Mouse (Mus musculus) neural tube, embryonic 15.5 days (tissue): ENCODE measurements around the gene Frmd8. TPM values are rescaled to one million over a fixed set of nuclear protein-coding genes. Genes with fewer than 3 reads are reported as not detected.

ENCODE experiments used
- ATAC-seq: fragments of 200-750 bp; cut with Nextera tagmentation; 2 replicates; pipeline ENCODE4 v1.8.0; 2017; ENCODE audit warnings: mild to moderate bottlenecking, moderate TSS enrichment, moderate library complexity; ENCODE audit not compliant: low FRiP score
- H3K27ac ChIP-seq: fragments of 300-500 bp; sonication (generic); replicated peaks from 2 replicates; pipeline ENCODE4 v1.5.1; 2015; ENCODE audit warnings: mild to moderate bottlenecking, inconsistent platforms
- H3K27me3 ChIP-seq: fragments of 300-500 bp; sonication (generic); replicated peaks from 2 replicates; pipeline ENCODE4 v1.6.1; 2015; ENCODE audit warnings: inconsistent platforms
- H3K36me3 ChIP-seq: fragments of 300-500 bp; sonication (generic); 2 replicates; pipeline ENCODE4 v1.6.1; 2015; ENCODE audit warnings: inconsistent platforms
- H3K4me1 ChIP-seq: fragments of 300-500 bp; sonication (generic); 2 replicates; pipeline ENCODE4 v1.6.1; 2015; ENCODE audit warnings: inconsistent platforms
- H3K4me2 ChIP-seq: fragments of 300-500 bp; sonication (generic); 2 replicates; pipeline ENCODE4 v1.6.1; 2015; ENCODE audit warnings: inconsistent platforms, mild to moderate bottlenecking, moderate library complexity
- H3K4me3 ChIP-seq: fragments of 300-500 bp; sonication (generic); replicated peaks from 2 replicates; pipeline ENCODE4 v1.5.1; 2015; ENCODE audit warnings: mild to moderate bottlenecking, inconsistent platforms
- H3K9ac ChIP-seq: fragments of 300-500 bp; sonication (generic); replicated peaks from 2 replicates; pipeline ENCODE4 v1.6.1; 2015; ENCODE audit warnings: mild to moderate bottlenecking, inconsistent platforms
- H3K9me3 ChIP-seq: fragments of 300-500 bp; sonication (generic); replicated peaks from 2 replicates; pipeline ENCODE4 v1.6.1; 2016; ENCODE audit warnings: inconsistent platforms
- WGBS: fragments of 180-500 bp; shearing (Covaris S2); methylation state at CpG from one replicate; pipeline ENCODE4 v1.1.7; 2015; ENCODE audit warnings: mixed read lengths; 5-methylcytosine and 5-hydroxymethylcytosine counted together
- polyA plus RNA-seq: library from polyadenylated mRNA; unstranded; fragments of >200 nt; fragmentation: Nextera tagmentation; extraction: Ambion mirVana; gene quantifications from 2 replicates; pipeline ENCODE4 v1.2.1, GENCODE M21; 2015

Gene Frmd8
- polyA plus RNA-seq, 1 experiment from 2014 or later = 13.8 TPM

GRCm38 (mm10) chr19:5910221-5910620 is 35.1 kb upstream of the Frmd8 start:
- H3K4me2 ChIP-seq = peak overlapping the region; percentile 74
- no peak for ATAC-seq
- 58% methylated on average over 6 of the region's 6 CpGs for WGBS
- H3K4me1 ChIP-seq = peaks cover 36% of the 10 kb centered on the region
- H3K9me3 ChIP-seq = no peaks in the 10 kb centered on the region
- H3K27ac ChIP-seq = peak overlapping the region; percentile 60; the same call in 1 of the 2 replicates
- H3K36me3 ChIP-seq = peaks cover 19% of the 10 kb centered on the region
- H3K27me3 ChIP-seq = no peaks in the 10 kb centered on the region
- H3K9ac ChIP-seq = peak overlapping the region; percentile 11
- H3K4me3 ChIP-seq = peak overlapping the region; percentile 22

- no peak for ATAC-seq
- H3K27ac ChIP-seq = no peak overlapping the region
- no peak overlapping the region for H3K4me3 ChIP-seq
- H3K4me1 ChIP-seq = peaks cover 24% of the 10 kb centered on the region
- no peak overlapping the region for H3K4me2 ChIP-seq
- H3K9ac ChIP-seq = no peak overlapping the region
- WGBS = 89% methylated on average over 3 of the region's 3 CpGs
- no peaks in the 10 kb centered on the region for H3K9me3 ChIP-seq
- peaks cover 49% of the 10 kb centered on the region for H3K36me3 ChIP-seq
- H3K27me3 ChIP-seq = no peaks in the 10 kb centered on the region
These were observed 32.2 kb upstream of the Frmd8 start for GRCm38 (mm10) chr19:5907275-5907674.

- peak within 1 kb of the TSS; percentile 83 for H3K9ac ChIP-seq
- H3K27me3 ChIP-seq = no peaks in the 10 kb centered on the region
- WGBS = 5% methylated on average over 36 of the region's 36 CpGs
- H3K36me3 ChIP-seq = peaks cover 31% of the 10 kb centered on the region
- H3K9me3 ChIP-seq = no peaks in the 10 kb centered on the region
- H3K27ac ChIP-seq = peak within 1 kb of the TSS; percentile 86
- peak within 1 kb of the TSS; percentile 61 for H3K4me3 ChIP-seq
- peaks cover 30% of the 10 kb centered on the region for H3K4me1 ChIP-seq
- ATAC-seq = peak; percentile 98
- peak within 1 kb of the TSS; percentile 73 for H3K4me2 ChIP-seq
These were observed 19.1 kb upstream of the Frmd8 start, which contains the start of gene Tigd3 for GRCm38 (mm10) chr19:5894002-5894678. Gene Tigd3, minus strand, starts transcription at chr19:5894149.

GRCm38 (mm10) chr19:5893282-5894001 is 18.4 kb upstream of the Frmd8 start:
- H3K36me3 ChIP-seq = peaks cover 27% of the 10 kb centered on the region
- no peaks in the 10 kb centered on the region for H3K27me3 ChIP-seq
- H3K9me3 ChIP-seq = no peaks in the 10 kb centered on the region
- H3K4me1 ChIP-seq = peaks cover 30% of the 10 kb centered on the region
- peak overlapping the region; percentile 86 for H3K27ac ChIP-seq
- 5% methylated on average over 28 of the region's 31 CpGs for WGBS
- peak overlapping the region; percentile 73 for H3K4me2 ChIP-seq
- ATAC-seq = peak; percentile 62
- peak overlapping the region; percentile 61 for H3K4me3 ChIP-seq
- peak overlapping the region; percentile 83 for H3K9ac ChIP-seq

GRCm38 (mm10) chr19:5892735-5893134 is 17.7 kb upstream of the Frmd8 start:
- peak overlapping the region; percentile 83 for H3K9ac ChIP-seq
- 91% methylated on average over 13 of the region's 13 CpGs for WGBS
- H3K4me3 ChIP-seq = peak overlapping the region; percentile 61
- peaks cover 22% of the 10 kb centered on the region for H3K36me3 ChIP-seq
- peaks cover 30% of the 10 kb centered on the region for H3K4me1 ChIP-seq
- no peak for ATAC-seq
- H3K4me2 ChIP-seq = peak overlapping the region; percentile 73
- H3K27ac ChIP-seq = peak overlapping the region; percentile 86
- H3K9me3 ChIP-seq = no peaks in the 10 kb centered on the region
- H3K27me3 ChIP-seq = no peaks in the 10 kb centered on the region

- WGBS = 92% methylated on average over 7 of the region's 7 CpGs
- H3K36me3 ChIP-seq = peaks cover 18% of the 10 kb centered on the region
- no peaks in the 10 kb centered on the region for H3K27me3 ChIP-seq
- no peaks in the 10 kb centered on the region for H3K9me3 ChIP-seq
- H3K27ac ChIP-seq = no peak overlapping the region
- H3K9ac ChIP-seq = no peak overlapping the region
- peak overlapping the region; percentile 73 for H3K4me2 ChIP-seq
- no peak overlapping the region; the same call in 1 of the 2 replicates for H3K4me3 ChIP-seq
- H3K4me1 ChIP-seq = peaks cover 30% of the 10 kb centered on the region
- no peak for ATAC-seq
These were observed 17.2 kb upstream of the Frmd8 start for GRCm38 (mm10) chr19:5892262-5892661.

- Histone ChIP-seq H3K36me3 (peaks cover 14% of the 10 kb centered on the region), H3K4me2 (0 out of 2 replicates have a peak overlapping the region, but pooled peaks have one; percentile 73), H3K4me1 (peaks cover 30% of the 10 kb centered on the region), H3K27me3 (no peaks in the 10 kb centered on the region), H3K9me3 (no peaks in the 10 kb centered on the region), H3K4me3 (no peak overlapping the region), H3K27ac (no peak overlapping the region), H3K9ac (no peak overlapping the region)
- WGBS = 95% methylated on average over 12 of the region's 12 CpGs
- ATAC-seq = no peak
These were observed 16.6 kb upstream of the Frmd8 start for GRCm38 (mm10) chr19:5891521-5892258.

- Histone ChIP-seq H3K4me2 (no peak overlapping the region), H3K36me3 (0 out of 2 replicates have a peak, but pooled peaks cover 6% of the 10 kb centered on the region), H3K4me3 (no peak overlapping the region), H3K9ac (no peak overlapping the region), H3K27me3 (no peaks in the 10 kb centered on the region), H3K27ac (no peak overlapping the region), H3K4me1 (peaks cover 24% of the 10 kb centered on the region), H3K9me3 (no peaks in the 10 kb centered on the region)
- no peak for ATAC-seq
- 64% methylated on average over 4 of the region's 4 CpGs for WGBS
These were observed 14.1 kb upstream of the Frmd8 start for GRCm38 (mm10) chr19:5889211-5889610.

GRCm38 (mm10) chr19:5887234-5887815 is 12.3 kb upstream of the Frmd8 start:
- no peak for ATAC-seq
- Histone ChIP-seq H3K4me2 (no peak overlapping the region), H3K4me3 (no peak overlapping the region), H3K4me1 (peaks cover 10% of the 10 kb centered on the region), H3K9ac (no peak overlapping the region), H3K36me3 (0 out of 2 replicates have a peak, but pooled peaks cover 6% of the 10 kb centered on the region), H3K9me3 (no peaks in the 10 kb centered on the region), H3K27me3 (no peaks in the 10 kb centered on the region), H3K27ac (no peak overlapping the region)
- WGBS = 86% methylated on average over 3 of the region's 3 CpGs

GRCm38 (mm10) chr19:5885838-5886237 is 10.8 kb upstream of the Frmd8 start:
- Histone ChIP-seq H3K36me3 (no peaks in the 10 kb centered on the region), H3K9ac (no peak overlapping the region), H3K27me3 (no peaks in the 10 kb centered on the region), H3K4me2 (no peak overlapping the region), H3K27ac (no peak overlapping the region), H3K4me3 (no peak overlapping the region), H3K9me3 (no peaks in the 10 kb centered on the region), H3K4me1 (no peaks in the 10 kb centered on the region)
- 59% methylated on average over 4 of the region's 4 CpGs for WGBS
- ATAC-seq = no peak

- Histone ChIP-seq H3K27ac (no peak overlapping the region), H3K4me2 (no peak overlapping the region), H3K4me1 (no peaks in the 10 kb centered on the region), H3K4me3 (no peak overlapping the region), H3K9me3 (no peaks in the 10 kb centered on the region), H3K36me3 (no peaks in the 10 kb centered on the region), H3K9ac (no peak overlapping the region), H3K27me3 (no peaks in the 10 kb centered on the region)
- no peak for ATAC-seq
- 55% methylated on average over 1 of the region's 1 CpGs for WGBS
These were observed 8.9 kb upstream of the Frmd8 start for GRCm38 (mm10) chr19:5883935-5884334.
